Comparison of ENCODE assay signal across 8 mouse cellular contexts in the genomic region with DNA sequence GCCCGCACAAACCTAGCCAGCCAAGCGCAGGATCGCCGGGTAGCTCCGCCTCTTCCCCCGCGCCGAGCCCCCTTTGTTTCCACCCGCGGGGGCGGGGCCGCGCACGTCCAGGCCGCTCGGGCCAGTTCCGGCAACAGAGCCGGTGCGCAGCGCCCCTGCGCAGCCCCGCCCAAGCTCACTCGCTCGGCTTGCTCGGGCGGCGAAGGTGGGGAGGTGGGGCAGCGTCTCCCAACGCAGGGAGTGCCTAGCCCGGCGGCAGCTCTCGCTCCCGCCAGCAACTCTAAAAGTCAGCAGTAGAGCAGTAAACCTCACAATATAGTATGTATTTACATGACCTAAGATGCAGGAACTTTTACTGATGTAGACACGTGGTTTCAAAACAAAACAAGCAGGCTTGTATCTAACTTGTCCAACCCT.
DNase-seq lines count a peak whose midpoint lies in the region; ATAC-seq and TF ChIP-seq lines count a peak whose summit lies in the region.

No protein-coding gene starts in this region.

- H3K4me1 ChIP-seq in MEL (ENCODE audit: control insufficient read depth in 1 of 2, insufficient read depth in 2 of 2, low read length in 2 of 2) = peaks cover 4 to 9% of the 10 kb centered on the region in 2 experiments
- H3K4me1 ChIP-seq in cerebellum, adult 2 months (ENCODE audit: control insufficient read depth, insufficient read depth, low read length) = no peaks in the 10 kb centered on the region; the same call in 1 of the 2 replicates
- peaks cover 21% of the 10 kb centered on the region for H3K4me1 ChIP-seq in forebrain, postnatal 0 days (ENCODE audit: insufficient read depth)
- peaks cover 17% of the 10 kb centered on the region for H3K4me1 ChIP-seq in lung, embryonic 16.5 days (replicated peaks; ENCODE audit: control insufficient read depth, insufficient read depth, low read length)

- TF ChIP-seq CTCF in MEL (IDR thresholded peaks at IDR 0.05 in 2 of 3, conservative IDR thresholded peaks at IDR 0.05 in 1 of 3; ENCODE audit: control insufficient read depth in 1 of 3, insufficient read depth in 1 of 3, low read depth in 2 of 3, low read length in 3 of 3, poor library complexity in 1 of 3, severe bottlenecking in 1 of 3) = no peak
- no peak for TF ChIP-seq CTCF in cerebellum, adult 2 months (IDR thresholded peaks at IDR 0.05; ENCODE audit: borderline replicate concordance, insufficient read depth, low read depth, low read length)
- TF ChIP-seq CTCF in forebrain, postnatal 0 days (IDR thresholded peaks at IDR 0.05; ENCODE audit: low read depth) = no peak

- no peaks in the 10 kb centered on the region for H3K27me3 ChIP-seq in MEL (ENCODE audit: control insufficient read depth in 1 of 2, insufficient read depth in 2 of 2, low read length in 2 of 2)
- H3K27me3 ChIP-seq in cerebellum, adult 2 months (ENCODE audit: control insufficient read depth, insufficient read depth, low read length) = no peaks in the 10 kb centered on the region
- H3K27me3 ChIP-seq in forebrain, postnatal 0 days (ENCODE audit: insufficient read depth, low read length) = no peaks in the 10 kb centered on the region
- no peaks in the 10 kb centered on the region for H3K27me3 ChIP-seq in lung, embryonic 16.5 days (ENCODE audit: control insufficient read depth, insufficient read depth, low read depth, low read length)

- under 1% methylated on average over 29 of the region's 34 CpGs for WGBS in cerebellum, adult 2 months
- under 1% methylated on average over 12 of the region's 34 CpGs for WGBS in forebrain, postnatal 0 days
- WGBS in lung, embryonic 16.5 days = 0% methylated on average over 19 of the region's 34 CpGs

- DNase-seq in MEL (ENCODE audit: low read depth, low spot score) = peak; percentile 98
- DNase-seq in cerebellum, adult 2 months = peak; percentile 91 to 94
- peak; percentile 94 for DNase-seq in forebrain, postnatal 0 days
- peak; percentile 42 for DNase-seq in layer of hippocampus, adult 9-10 months (ENCODE audit: low spot score)
- DNase-seq in ovary, postnatal 10 days (ENCODE audit: low spot score) = peak; percentile 82
- peak; percentile 97 to 99 for DNase-seq in thymus, postnatal 10 days (ENCODE audit: low spot score in 2 of 2)

- H3K27ac ChIP-seq in MEL (ENCODE audit: control insufficient read depth, low read depth, low read length) = peak overlapping the region; percentile 73
- no peak overlapping the region for H3K27ac ChIP-seq in cerebellum, adult 2 months (ENCODE audit: insufficient read depth, low read length)
- peak overlapping the region; percentile 46; the same call in 1 of the 2 replicates for H3K27ac ChIP-seq in forebrain, postnatal 0 days (ENCODE audit: low read depth, low read length)
- H3K27ac ChIP-seq in lung, embryonic 16.5 days (ENCODE audit: low read length) = peak overlapping the region; percentile 61

- peak overlapping the region; percentile 74 for H3K9ac ChIP-seq in MEL (ENCODE audit: control insufficient read depth, low read depth, low read length, poor library complexity, severe bottlenecking)
- H3K9ac ChIP-seq in forebrain, postnatal 0 days = peak overlapping the region; percentile 39; the same call in 1 of the 2 replicates
- H3K9ac ChIP-seq in lung, embryonic 16.5 days (ENCODE audit: low read length) = peak overlapping the region; percentile 60

- peak overlapping the region; percentile 53 for H3K4me2 ChIP-seq in forebrain, postnatal 0 days (ENCODE audit: low read depth)
- peak overlapping the region; percentile 62 for H3K4me2 ChIP-seq in lung, embryonic 16.5 days (ENCODE audit: low read depth, low read length)

- H3K4me3 ChIP-seq in MEL (ENCODE audit: control insufficient read depth in 1 of 2, insufficient read depth in 1 of 2, low read depth in 2 of 2, low read length in 2 of 2) = peak overlapping the region; percentile 70 to 77
- H3K4me3 ChIP-seq in cerebellum, adult 2 months (replicated peaks; ENCODE audit: insufficient read depth, low read depth, low read length) = peak overlapping the region; percentile 75
- peak overlapping the region; percentile 41 for H3K4me3 ChIP-seq in forebrain, postnatal 0 days (ENCODE audit: low read depth, low read length)
- H3K4me3 ChIP-seq in lung, embryonic 16.5 days (ENCODE audit: low read length) = peak overlapping the region; percentile 58

- peak; percentile 60 to 73 for TF ChIP-seq POLR2A in MEL (IDR thresholded peaks at IDR 0.05; ENCODE audit: control insufficient read depth in 1 of 2, insufficient read depth in 1 of 2, low read depth in 1 of 2, low read length in 2 of 2, poor library complexity in 1 of 2)
- 0 out of 2 replicates have a peak, but pooled peaks have one; percentile 29 for TF ChIP-seq POLR2A in cerebellum, adult 2 months (IDR thresholded peaks at IDR 0.05; ENCODE audit: borderline replicate concordance, insufficient read depth, low read length)

- peaks cover 0 to 24% of the 10 kb centered on the region in 2 experiments; a peak in 2 of 4 replicates for H3K36me3 ChIP-seq in MEL (ENCODE audit: control insufficient read depth in 1 of 2, insufficient read depth in 2 of 2, low read length in 2 of 2)
- no peaks in the 10 kb centered on the region for H3K36me3 ChIP-seq in forebrain, postnatal 0 days (ENCODE audit: insufficient read depth)
- no peaks in the 10 kb centered on the region for H3K36me3 ChIP-seq in lung, embryonic 16.5 days (ENCODE audit: control insufficient read depth, insufficient read depth, low read length)

- TF ChIP-seq RAD21 in MEL (IDR thresholded peaks at IDR 0.05; ENCODE audit: low read depth, low read length) = no peak

- no peaks in the 10 kb centered on the region for H3K9me3 ChIP-seq in MEL (replicated peaks; ENCODE audit: insufficient read depth, low read length)
- H3K9me3 ChIP-seq in forebrain, postnatal 0 days (ENCODE audit: low read length) = no peaks in the 10 kb centered on the region
- H3K9me3 ChIP-seq in lung, embryonic 16.5 days (ENCODE audit: control insufficient read depth, low read length) = no peaks in the 10 kb centered on the region

- no peak; a peak in 1 of 4 replicates for TF ChIP-seq EP300 in MEL (IDR thresholded peaks at IDR 0.05; ENCODE audit: low read depth in 1 of 2, low read length in 2 of 2)

- H3K79me2 ChIP-seq in MEL (ENCODE audit: control insufficient read depth, insufficient read depth, low read length, poor library complexity) = peaks cover 18% of the 10 kb centered on the region

- peak; percentile 88 for ATAC-seq in forebrain, postnatal 0 days
- peak; percentile 77 to 86 for ATAC-seq in hematopoietic stem cell, adult 5-6 weeks (replicated peaks in 1 of 2; ENCODE audit: insufficient read depth in 1 of 2, low FRiP score in 2 of 2, low TSS enrichment in 1 of 2, low read depth in 1 of 2, poor library complexity in 2 of 2, severe bottlenecking in 2 of 2)
- peak; percentile 93 for ATAC-seq in lung, embryonic 16.5 days (ENCODE audit: low read depth)

TF ChIP-seq in MEL, 35 proteins besides CTCF, POLR2A, EP300 and RAD21:
- TF ChIP-seq TBP (IDR thresholded peaks at IDR 0.05; ENCODE audit: low read depth, low read length) = 0 out of 2 replicates have a peak, but pooled peaks have one; percentile 13
- TF ChIP-seq USF1 (IDR thresholded peaks at IDR 0.05; ENCODE audit: low read depth, low read length) = 0 out of 2 replicates have a peak, but pooled peaks have one; percentile 5
- TF ChIP-seq ELF1 (IDR thresholded peaks at IDR 0.05; ENCODE audit: low read depth, low read length) = peak; percentile 100
- TF ChIP-seq ZKSCAN1 (IDR thresholded peaks at IDR 0.05; ENCODE audit: low read depth, low read length) = no peak
- TF ChIP-seq MYC (IDR thresholded peaks at IDR 0.05; ENCODE audit: low read depth, low read length) = 0 out of 2 replicates have a peak, but pooled peaks have one; percentile 44
- TF ChIP-seq MXI1 (IDR thresholded peaks at IDR 0.05; ENCODE audit: low read depth, low read length) = peak; percentile 98
- peak; percentile 97 for TF ChIP-seq SIN3A (IDR thresholded peaks at IDR 0.05; ENCODE audit: low read length)
- TF ChIP-seq MAX (IDR thresholded peaks at IDR 0.05; ENCODE audit: low read length) = peak; percentile 85
- peak; percentile 85 for TF ChIP-seq HCFC1 (IDR thresholded peaks at IDR 0.05; ENCODE audit: low read depth, low read length)
- no peak for TF ChIP-seq POLR2AphosphoS5 (IDR thresholded peaks at IDR 0.05; ENCODE audit: borderline replicate concordance, low read depth, low read length)
- TF ChIP-seq POLR2AphosphoS2 (IDR thresholded peaks at IDR 0.05; ENCODE audit: low read length) = peak; percentile 44; the same call in 1 of the 2 replicates
- no peak for TF ChIP-seq JUND (IDR thresholded peaks at IDR 0.05; ENCODE audit: low read depth, low read length)
- no peak for TF ChIP-seq MYB (IDR thresholded peaks at IDR 0.05; ENCODE audit: low read depth, low read length)
- no peak; the same call in 1 of the 2 replicates for TF ChIP-seq KAT2A (conservative IDR thresholded peaks at IDR 0.05; ENCODE audit: low read depth, low read length)
- 0 out of 2 replicates have a peak, but pooled peaks have one; percentile 40 for TF ChIP-seq TCF12 (IDR thresholded peaks at IDR 0.05; ENCODE audit: low read depth, low read length)
- peak; percentile 89; the same call in 1 of the 2 replicates for TF ChIP-seq MAZ (IDR thresholded peaks at IDR 0.05; ENCODE audit: low read depth, low read length)
- TF ChIP-seq ZMIZ1 (IDR thresholded peaks at IDR 0.05; ENCODE audit: low read depth, low read length) = 0 out of 2 replicates have a peak, but pooled peaks have one; percentile 34
- no peak for TF ChIP-seq MAFK (IDR thresholded peaks at IDR 0.05; ENCODE audit: borderline replicate concordance, low read depth, low read length)
- no peak for TF ChIP-seq ZNF384 (IDR thresholded peaks at IDR 0.05; ENCODE audit: low read depth, low read length)
- no peak for TF ChIP-seq E2F4 (IDR thresholded peaks at IDR 0.05; ENCODE audit: borderline replicate concordance, low read depth, low read length)
- no peak for TF ChIP-seq SMC3 (IDR thresholded peaks at IDR 0.05; ENCODE audit: low read depth, low read length)
- peak; percentile 65; the same call in 1 of the 2 replicates for TF ChIP-seq NELFE (IDR thresholded peaks at IDR 0.05; ENCODE audit: low read depth, low read length)
- TF ChIP-seq GABPA (IDR thresholded peaks at IDR 0.05; ENCODE audit: low read depth, low read length) = no peak
- TF ChIP-seq NRF1 (IDR thresholded peaks at IDR 0.05; ENCODE audit: insufficient read depth, low read depth, low read length, poor library complexity, severe bottlenecking) = peak; percentile 83
- TF ChIP-seq MEF2A (IDR thresholded peaks at IDR 0.05; ENCODE audit: extremely low read depth, insufficient replicate concordance, low read depth, low read length, poor library complexity, severe bottlenecking) = no peak
- 0 out of 2 replicates have a peak, but pooled peaks have one; percentile 40 for TF ChIP-seq ETS1 (IDR thresholded peaks at IDR 0.05; ENCODE audit: low read depth, low read length)

Comparison
In these comparisons a context has a peak if more than half of its experiments do, and no peak if none do; other contexts are left out.
1. DNase-seq: peak in every context shown above with its lines; median percentile 98 in MEL; 98 in thymus, postnatal 10 days; 94 in forebrain, postnatal 0 days; 92 in cerebellum, adult 2 months; 82 in ovary, postnatal 10 days; 42 in layer of hippocampus, adult 9-10 months.